Mouse (Mus musculus) liver (tissue): Measurements from ENCODE around the gene Cbx5.
A peak's percentile ranks its signal among the peaks of the same experiment; 100 is the strongest.

ENCODE experiments used
- DNase-seq: peaks from one replicate; pipeline ENCODE4 v3.0.0-alpha.2; 2020; ENCODE audit warnings: mixed read lengths

The Cbx5 gene

DNA sequence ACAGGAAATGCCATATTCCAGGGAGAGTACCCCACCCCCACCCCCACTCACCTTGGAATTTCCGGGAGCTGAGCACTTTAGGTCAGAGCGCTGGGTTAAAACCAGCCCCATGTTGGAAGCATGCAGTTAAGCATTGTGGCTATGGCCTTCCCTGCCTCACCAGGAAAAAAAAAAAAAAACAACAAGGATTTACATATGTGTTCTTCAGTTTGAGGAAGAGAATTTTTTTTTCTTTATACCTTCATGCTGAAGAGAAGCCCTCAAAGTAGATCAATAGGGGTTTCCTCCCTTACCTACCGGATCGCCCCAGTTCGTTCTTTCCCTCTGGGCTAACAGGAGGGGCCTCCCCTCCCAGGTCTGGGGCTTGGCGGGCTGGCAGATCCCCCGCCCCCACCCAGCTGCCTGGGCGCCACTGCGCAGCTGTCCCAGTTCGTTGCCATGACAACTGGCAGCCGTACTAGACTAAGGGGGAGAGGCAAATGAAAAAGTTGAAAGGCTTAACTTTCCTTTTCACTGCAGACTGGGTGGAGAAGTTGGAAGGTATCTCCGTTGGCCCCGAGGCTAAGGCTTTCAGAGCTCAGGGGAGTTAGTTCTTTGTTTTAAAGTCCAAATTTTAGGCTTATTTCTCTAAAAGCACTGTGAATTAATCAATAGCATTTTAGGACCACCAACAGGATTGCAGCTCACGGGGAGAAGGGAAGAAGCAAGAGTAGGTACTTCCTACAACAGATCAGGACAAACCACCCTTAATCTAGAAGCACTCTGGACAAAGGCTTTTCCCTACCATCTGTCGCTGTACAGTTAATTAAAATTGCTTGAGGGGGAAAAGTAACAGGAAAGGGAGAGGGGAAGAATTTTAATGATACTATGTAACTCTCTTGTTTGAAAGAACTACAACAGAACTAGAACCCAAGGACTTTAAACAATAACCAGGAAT is 24.4 kb downstream of the Cbx5 start:
- DNase-seq: peak; percentile 84

DNA sequence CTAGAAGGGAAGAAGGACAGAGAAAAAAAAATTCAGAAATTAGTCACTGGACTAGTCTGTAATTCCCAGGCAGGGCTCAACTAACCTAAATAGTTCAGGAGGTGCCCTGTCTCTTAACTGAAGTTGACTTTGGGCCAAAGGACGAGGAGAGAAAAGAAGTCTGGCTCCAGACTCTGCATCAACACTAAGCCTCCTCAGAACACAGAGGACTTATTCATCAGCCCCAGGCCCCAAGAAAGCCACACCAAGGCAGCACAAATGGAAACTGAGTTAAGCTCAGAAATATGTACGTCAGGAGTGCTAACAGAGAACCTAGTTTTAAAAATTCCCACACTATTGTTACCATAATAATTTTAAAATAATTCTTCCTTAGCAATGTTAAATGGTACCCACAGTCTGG is 25.5 kb downstream of the Cbx5 start:
- no peak for DNase-seq

- DNase-seq: no peak
Measured at GRCm38 (mm10) chr15:103205156-103205555, 34.5 kb downstream of the Cbx5 start.

DNA sequence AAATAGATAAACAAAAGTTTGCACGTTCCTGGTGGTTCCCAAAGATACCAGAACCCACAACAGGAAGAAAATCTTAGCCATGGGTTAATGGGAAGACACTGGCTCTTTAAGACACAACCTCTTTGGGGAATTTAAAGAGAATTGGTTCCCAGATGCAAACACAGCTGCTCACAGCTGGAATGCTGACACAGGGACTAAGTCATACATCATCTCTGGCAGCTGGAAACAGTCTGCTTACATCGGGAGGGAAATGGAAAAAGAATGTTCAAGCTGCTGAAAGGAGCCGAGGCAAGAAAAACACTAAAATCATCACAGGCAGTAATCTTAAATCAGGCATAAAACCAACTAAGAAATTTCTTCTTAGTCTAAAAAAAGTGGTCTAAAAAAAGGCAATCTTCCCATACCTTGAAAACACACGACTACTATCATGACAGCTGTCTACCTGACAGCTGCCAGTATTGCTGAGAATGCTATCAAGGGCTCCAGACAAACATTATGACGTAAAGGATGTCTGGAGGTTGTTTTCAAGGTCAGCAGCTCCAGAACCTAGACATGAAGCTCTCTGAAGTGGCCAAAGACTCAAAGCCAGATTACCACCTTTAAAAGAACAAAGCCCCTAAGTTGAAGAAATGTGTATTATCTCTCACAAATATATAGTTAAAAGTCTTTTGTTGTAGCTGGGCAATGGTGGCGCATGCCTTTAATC is 37.4 kb downstream of the Cbx5 start:
- no peak for DNase-seq

- DNase-seq: no peak
Measured at GRCm38 (mm10) chr15:103197785-103198184, 41.8 kb downstream of the Cbx5 start.

GRCm38 (mm10) chr15:103196835-103197234 is 42.8 kb downstream of the Cbx5 start:
- DNase-seq: no peak

DNA sequence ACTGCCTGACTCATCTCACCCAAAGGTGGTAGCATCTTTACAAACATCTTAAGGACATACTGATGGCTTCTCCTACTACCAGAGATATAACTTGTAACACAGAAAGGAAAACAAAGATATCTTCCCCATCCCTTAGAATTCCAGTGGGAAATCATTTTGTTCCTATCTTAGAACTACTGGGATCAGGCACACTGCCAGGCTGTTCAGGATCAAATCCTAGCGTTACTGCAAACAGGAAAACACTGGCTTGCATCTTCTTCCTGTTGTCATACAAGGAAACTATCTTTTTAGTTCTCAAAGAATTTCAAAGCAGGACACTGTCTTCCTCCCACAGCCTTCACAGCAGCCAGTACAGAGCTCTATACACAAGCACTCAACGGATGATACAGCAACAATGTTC is 46.0 kb downstream of the Cbx5 start:
- no peak for DNase-seq

- DNase-seq: peak; percentile 43
Measured at GRCm38 (mm10) chr15:103190531-103191462, 48.8 kb downstream of the Cbx5 start.

DNA sequence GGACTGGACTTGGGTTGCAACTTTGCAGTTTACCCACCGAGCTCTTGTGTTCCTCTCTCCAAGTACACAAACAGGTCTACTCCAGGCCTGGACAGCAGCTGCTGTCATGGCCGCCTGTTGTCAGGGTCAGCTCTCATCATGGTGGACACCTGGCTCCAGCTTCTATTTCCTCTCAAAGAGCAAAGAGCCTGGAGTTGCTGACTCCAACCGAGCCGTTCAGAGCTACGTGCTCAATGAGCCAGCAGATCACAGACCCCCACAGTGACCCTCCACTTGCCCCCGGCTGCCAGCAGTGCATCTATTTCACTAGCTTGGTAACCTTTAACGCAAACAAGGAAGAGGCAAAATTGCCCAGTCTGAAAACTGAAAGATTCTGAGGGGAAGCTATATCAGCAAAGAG is 49.5 kb downstream of the Cbx5 start:
- DNase-seq: no peak

GRCm38 (mm10) chr15:103187803-103188202 is 51.8 kb downstream of the Cbx5 start:
- no peak for DNase-seq

DNA sequence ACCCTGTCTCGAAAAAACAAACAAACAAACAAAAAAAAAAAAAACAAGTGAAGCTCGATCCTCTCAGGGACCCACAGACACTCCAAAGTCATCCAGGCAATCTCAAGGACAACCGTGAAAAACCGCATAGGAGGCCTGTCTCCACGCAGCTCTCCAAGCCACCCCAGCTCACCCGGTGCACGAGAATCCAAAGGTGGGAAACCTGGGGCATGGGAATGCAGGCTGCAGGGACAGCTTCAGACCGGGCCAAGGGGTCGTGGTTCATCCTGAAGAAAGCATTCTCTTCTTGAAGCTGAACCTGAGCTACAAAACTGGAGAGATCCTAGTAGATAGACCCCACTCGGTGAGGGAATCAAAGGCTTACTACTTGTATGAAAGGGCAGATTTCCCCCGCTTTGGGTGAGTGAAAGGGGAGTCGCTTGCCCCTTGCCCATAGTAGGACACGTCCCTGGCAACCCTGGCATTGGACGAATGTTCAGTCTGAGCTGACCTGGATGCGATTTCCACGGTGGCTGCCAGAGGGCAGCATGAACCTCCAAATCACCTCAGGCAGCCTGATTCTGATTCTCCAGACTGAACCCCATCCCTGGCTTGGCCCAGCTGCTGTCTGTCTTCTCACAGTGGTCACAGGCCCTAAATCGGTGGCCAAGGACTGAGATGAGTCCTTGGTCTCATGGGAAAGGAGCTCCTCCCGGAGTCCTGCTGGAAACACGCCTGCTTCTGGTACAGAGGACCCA is 54.0 kb downstream of the Cbx5 start:
- peak; percentile 51 for DNase-seq

DNA sequence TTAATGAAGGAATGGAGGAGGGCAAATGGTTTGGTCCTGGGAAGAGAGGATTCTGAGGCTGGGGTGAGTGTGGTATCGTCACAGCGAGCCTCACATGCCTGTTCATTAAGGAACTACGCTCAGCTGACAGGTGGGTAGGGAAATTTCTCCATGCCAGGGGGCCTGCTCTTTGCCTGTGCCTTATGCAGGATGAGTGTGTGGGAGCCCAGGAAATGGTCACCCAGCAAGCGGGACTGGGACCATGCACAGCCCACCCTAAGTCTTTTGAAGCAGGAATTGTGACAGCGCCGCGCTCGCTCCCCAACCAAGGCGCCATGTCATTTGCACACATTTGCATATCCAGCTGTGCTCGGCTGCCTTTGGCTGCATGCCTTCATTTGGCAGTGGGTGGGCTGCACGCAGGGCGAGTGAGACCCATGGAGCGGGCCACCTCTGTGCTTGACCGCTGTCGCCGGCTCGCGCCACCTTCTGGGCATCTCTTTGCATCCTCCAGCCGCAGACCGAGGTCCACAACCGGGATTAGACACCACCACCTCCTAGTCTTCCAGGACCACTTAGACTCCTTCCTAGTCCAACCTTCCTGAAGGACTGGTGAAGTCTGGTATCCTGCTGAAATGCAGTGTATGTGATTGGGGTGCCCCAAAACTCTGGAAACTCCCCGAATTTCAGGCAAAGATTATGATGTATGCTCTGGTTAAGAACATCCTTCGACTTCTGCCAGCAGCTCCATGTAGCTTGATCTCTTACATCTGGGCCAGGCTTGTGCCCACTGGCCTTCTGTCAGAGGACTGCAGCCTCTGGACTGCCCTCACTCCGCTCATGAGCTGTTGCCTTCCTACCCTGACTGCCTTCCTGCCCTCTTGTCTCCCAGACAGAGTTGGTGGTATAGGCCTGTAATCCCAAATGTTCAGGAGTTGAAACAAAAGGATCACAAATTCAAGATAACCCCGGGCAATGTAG is 55.7 kb downstream of the Cbx5 start:
- no peak for DNase-seq

- DNase-seq: peak; percentile 70
Measured at GRCm38 (mm10) chr15:103183135-103183534, 56.5 kb downstream of the Cbx5 start.

DNA sequence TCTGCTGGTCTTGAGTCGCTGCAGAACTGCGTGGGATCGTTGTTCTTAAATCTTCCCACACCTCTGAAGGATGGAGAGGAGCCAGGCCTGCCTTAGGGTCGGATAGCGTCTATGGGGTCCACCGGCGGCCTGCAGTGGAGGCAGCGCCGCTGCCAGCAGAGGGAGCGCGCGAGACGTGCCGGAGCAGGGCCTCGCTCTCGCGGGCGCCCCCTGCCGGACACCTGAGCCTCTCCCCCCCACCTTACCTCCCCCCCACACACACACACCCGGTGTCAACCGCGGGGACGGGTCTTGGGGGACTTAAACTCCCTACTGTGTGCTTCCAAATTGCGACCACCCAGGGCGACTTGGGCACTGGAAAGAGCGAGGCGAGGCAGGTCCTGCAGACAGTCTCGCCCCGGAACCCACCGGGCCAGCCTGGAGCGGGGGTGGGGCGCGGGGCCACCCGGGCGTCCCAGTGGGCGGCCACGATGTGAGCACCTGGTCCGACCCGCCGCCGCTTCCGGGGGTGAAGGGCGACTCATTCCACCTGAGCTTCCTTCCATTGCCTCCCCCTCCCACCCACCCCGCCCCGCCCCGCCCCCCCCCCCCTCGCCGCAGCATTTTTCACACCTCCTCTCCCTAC is 57.3 kb downstream of the Cbx5 start:
- DNase-seq: peak; percentile 88

DNA sequence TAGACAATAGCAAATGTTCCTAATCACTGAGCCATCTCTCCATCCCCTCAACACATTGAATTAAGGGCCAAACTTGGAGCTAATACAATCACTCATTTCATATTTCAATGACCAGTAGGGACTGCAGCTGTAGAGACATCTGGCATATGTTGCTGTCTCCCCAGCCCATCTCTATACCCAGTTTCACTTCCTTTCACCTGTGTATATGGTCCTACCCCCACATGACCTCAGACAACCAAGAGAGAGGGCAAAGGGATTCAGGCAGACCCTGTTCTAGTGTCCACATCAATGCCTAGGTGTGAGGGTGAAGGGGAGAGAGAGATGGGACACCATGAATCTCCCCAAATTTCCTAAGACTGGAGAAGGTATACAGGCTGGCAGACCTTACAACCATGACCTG is 59.2 kb downstream of the Cbx5 start:
- no peak for DNase-seq

DNA sequence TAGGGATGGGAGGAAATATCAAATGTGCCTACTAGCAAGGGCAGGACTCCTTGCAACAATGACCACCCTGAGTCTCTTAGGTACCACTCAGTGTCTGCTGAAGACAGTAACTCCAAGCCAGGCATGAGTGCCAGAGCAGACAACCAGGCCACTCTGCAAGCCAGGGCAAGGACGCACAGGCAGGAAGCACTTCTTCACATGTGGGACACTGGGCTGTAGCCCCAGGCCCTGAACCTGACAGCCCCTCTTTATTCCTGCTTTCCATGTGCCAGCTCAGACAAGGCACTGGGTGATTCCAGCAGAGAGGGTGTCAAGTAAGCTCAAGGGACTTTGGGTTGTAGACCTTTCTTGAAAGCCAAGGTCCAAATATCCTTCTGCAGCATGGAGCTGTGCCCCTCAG is 60.8 kb downstream of the Cbx5 start:
- DNase-seq: no peak

DNA sequence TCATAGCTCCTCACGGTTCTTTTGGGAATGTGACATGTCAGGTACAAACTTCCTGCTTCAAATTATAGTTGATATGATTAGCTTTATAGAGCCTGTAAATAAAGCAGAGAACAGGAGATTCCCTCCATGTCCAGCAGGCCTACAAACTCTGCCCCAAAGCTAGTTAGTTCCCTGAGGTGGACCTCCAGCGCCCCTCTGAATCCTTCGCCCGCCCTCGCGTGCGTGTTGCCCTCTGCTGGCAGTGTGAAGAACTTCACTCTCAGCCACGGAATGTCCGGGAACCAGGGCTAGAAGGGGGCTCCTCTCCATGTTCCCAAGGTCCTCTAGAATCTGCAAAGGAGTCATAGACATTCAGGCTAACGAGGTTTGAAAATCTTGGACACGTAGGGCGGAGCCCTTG is 61.5 kb downstream of the Cbx5 start:
- DNase-seq: peak; percentile 28

GRCm38 (mm10) chr15:103177611-103178041 is 62.0 kb downstream of the Cbx5 start:
- no peak for DNase-seq

DNA sequence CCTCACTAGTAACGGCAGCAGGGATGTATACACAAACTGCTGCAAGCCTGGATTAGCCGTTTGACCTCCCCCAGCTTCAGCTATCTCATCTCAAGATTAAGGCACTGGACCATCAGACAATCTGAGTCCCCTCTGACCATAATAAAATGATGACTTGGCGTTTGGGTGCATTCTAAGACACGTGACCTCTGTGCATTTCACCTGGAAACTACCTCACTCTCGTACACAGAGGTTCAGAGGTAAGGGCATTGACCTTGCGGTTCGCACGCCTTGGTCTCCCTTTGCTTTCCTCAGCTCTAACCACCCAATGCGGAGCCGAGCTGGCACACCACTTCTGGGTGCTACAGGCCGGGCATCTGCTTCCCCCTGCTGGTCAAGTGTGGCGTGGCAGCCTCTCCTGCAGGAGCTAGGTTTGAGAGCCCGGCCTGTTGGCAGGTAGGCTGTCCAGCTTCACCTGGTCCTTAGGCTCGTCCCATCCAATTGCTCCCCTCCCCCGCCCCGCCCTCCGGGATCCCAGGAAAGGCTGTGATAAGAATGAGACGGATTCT is 62.7 kb downstream of the Cbx5 start:
- peak; percentile 87 for DNase-seq

- DNase-seq: no peak
Measured at GRCm38 (mm10) chr15:103173251-103173650, 66.4 kb downstream of the Cbx5 start.
